Mouse (Mus musculus) midbrain, embryonic 14.5 days (tissue): Measurements from ENCODE around the gene Arhgap27. TPM values are rescaled to one million over a fixed set of nuclear protein-coding genes. Genes with fewer than 3 reads are reported as not detected.
"Not testable (repeated sequence)": the region's sequence is repeated elsewhere in the genome, so short reads cannot be mapped to it uniquely, and the experiment has no call there.

ENCODE experiments used
- ATAC-seq: fragments of 200-750 bp; cut with Nextera tagmentation; 2 replicates; pipeline ENCODE4 v1.8.0; 2017; ENCODE audit warnings: moderate number of reproducible peaks, moderate library complexity; ENCODE audit not compliant: low FRiP score, low TSS enrichment
- DNase-seq: peaks from one replicate; pipeline ENCODE4 v3.0.0-alpha.2; 2015
- H3K27ac ChIP-seq: fragments of 300-500 bp; sonication (generic); replicated peaks from 2 replicates; pipeline ENCODE4 v1.5.1; 2014; ENCODE audit warnings: mild to moderate bottlenecking, low read depth, low read length, moderate library complexity
- H3K27me3 ChIP-seq: fragments of 300-500 bp; sonication (generic); 2 replicates; pipeline ENCODE4 v1.6.1; 2014; ENCODE audit warnings: low read length, control low read depth, mixed read lengths; ENCODE audit not compliant: control insufficient read depth, insufficient read depth
- H3K36me3 ChIP-seq: fragments of 300-500 bp; sonication (generic); 2 replicates; pipeline ENCODE4 v1.6.1; 2014; ENCODE audit warnings: low read length, control low read depth; ENCODE audit not compliant: control insufficient read depth, insufficient read depth
- H3K4me1 ChIP-seq: fragments of 300-500 bp; sonication (generic); 2 replicates; pipeline ENCODE4 v1.6.1; 2014; ENCODE audit warnings: mild to moderate bottlenecking, antibody characterized with exemption, low read length, control low read depth; ENCODE audit not compliant: control insufficient read depth, insufficient read depth
- H3K4me2 ChIP-seq: fragments of 300-500 bp; sonication (generic); 2 replicates; pipeline ENCODE4 v1.6.1; 2014; ENCODE audit warnings: mild to moderate bottlenecking, low read length, moderate library complexity
- H3K4me3 ChIP-seq: fragments of 300-500 bp; sonication (generic); replicated peaks from 2 replicates; pipeline ENCODE4 v1.5.1; 2014; ENCODE audit warnings: low read depth, low read length
- H3K9ac ChIP-seq: fragments of 300-500 bp; sonication (generic); replicated peaks from 2 replicates; pipeline ENCODE4 v1.6.1; 2014; ENCODE audit warnings: mild to moderate bottlenecking, low read length, moderate library complexity
- H3K9me3 ChIP-seq: fragments of 300-500 bp; sonication (generic); 2 replicates; pipeline ENCODE4 v1.6.1; 2016; ENCODE audit warnings: low read length, control low read depth, mixed read lengths; ENCODE audit not compliant: control insufficient read depth
- WGBS: fragments of 180-500 bp; shearing (Covaris S2); extraction: QIAGEN DNeasy Blood & Tissue Kit; methylation state at CpG from one replicate; pipeline ENCODE4 v1.1.7; 2014; 5-methylcytosine and 5-hydroxymethylcytosine counted together
- polyA plus RNA-seq: library from polyadenylated mRNA; unstranded; fragments of >200 nt; fragmentation: Nextera tagmentation; extraction: Ambion mirVana; gene quantifications from 2 replicates; pipeline ENCODE4 v1.2.1, GENCODE M21; 2014

Gene Arhgap27
- polyA plus RNA-seq: 2.1 and 4.0 TPM in 2 replicates

DNA sequence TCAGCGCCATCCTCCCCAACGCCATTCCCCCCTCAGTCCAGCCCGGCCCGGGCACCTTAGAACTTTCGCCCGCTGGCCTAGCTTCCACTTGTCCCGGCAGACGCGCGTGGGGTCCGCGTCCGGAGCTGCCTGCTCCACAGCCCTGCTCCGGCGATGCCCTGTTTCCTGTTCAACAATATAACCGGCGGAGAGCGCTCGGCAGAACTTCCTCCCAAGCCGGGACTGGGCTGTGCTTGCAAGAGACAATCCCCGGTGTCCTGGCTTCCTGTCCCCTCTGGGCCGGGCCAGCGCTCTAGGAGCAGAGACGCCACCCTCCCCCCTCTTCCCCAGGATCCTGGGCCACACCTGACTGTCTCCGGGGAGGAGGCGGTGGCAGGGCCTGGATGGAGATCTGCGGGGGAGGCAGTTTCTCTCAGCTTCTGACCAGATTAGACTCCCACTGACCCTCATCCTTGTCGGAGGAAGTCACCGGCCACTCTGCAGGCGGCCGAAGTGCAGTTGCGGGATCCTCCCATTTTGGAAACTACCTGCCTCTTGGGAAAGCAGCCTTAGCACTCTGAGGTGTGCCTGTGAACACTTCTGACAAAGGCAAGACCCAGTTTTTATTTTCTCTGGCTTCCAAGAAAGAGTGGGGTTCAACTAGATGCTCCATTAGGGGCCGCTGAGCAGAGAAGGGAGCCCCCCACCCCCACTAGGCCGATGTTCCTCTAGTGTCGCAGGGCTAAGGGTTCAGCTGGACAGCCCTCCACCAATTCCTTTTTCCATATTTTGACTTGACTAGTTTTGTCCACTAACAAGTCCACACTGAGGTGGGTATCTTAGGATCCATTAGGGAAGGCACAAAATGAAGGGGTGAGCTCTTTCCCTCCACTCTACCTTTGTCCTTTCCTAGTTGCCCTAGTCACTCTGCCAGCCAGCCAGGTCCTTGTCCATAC is at the start of gene Arhgap27:
Gene Arhgap27, minus strand, starts transcription at position 479 of the 935 bp plus-strand sequence.
- Histone ChIP-seq H3K9me3 (no peaks in the 10 kb centered on the region), H3K9ac (peak within 1 kb of the TSS; percentile 27; the same call in 1 of the 2 replicates), H3K4me3 (peak within 1 kb of the TSS; percentile 30), H3K36me3 (peaks cover 12% of the 10 kb centered on the region), H3K27ac (no peak within 1 kb of the TSS), H3K4me2 (peak within 1 kb of the TSS; percentile 55), H3K4me1 (peaks cover 12% of the 10 kb centered on the region), H3K27me3 (peaks cover 58% of the 10 kb centered on the region)
- ATAC-seq: no peak
- peak; percentile 59 for DNase-seq
- WGBS: 3% methylated on average over 35 of the region's 35 CpGs

DNA sequence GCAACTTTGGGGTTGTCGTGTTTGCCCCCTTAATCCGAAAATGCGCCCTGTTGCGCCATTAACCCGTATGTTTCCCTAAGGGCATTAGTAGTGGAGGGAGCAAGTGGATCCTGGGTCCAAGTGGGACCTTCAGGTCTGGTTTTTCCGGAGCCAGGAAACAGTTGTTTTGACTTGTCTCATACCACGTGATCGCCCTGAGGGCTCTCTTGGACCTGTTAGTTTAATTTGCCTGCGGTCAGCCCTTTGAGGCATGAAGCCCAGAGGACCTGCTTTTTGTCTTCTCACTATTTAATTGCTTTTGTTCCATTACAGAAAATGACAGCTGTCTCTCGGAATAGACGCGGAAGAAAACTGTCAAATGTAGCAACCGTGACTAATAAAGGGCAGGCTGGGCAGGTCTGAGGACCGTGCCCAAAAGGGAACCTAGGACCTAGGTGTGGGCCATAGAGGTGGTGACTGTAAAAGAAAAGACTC is 49.5 kb upstream of the Arhgap27 start:
- Histone ChIP-seq H3K4me1 (peaks cover 16% of the 10 kb centered on the region), H3K36me3 (no peaks in the 10 kb centered on the region), H3K27ac (peak overlapping the region; percentile 68), H3K9me3 (no peaks in the 10 kb centered on the region), H3K9ac (peak overlapping the region; percentile 36), H3K4me3 (peak overlapping the region; percentile 83), H3K4me2 (peak overlapping the region; percentile 88), H3K27me3 (no peaks in the 10 kb centered on the region)
- WGBS: 3% methylated on average over 14 of the region's 14 CpGs
- no peak for DNase-seq
- peak; percentile 28; the same call in 1 of the 2 replicates for ATAC-seq

DNA sequence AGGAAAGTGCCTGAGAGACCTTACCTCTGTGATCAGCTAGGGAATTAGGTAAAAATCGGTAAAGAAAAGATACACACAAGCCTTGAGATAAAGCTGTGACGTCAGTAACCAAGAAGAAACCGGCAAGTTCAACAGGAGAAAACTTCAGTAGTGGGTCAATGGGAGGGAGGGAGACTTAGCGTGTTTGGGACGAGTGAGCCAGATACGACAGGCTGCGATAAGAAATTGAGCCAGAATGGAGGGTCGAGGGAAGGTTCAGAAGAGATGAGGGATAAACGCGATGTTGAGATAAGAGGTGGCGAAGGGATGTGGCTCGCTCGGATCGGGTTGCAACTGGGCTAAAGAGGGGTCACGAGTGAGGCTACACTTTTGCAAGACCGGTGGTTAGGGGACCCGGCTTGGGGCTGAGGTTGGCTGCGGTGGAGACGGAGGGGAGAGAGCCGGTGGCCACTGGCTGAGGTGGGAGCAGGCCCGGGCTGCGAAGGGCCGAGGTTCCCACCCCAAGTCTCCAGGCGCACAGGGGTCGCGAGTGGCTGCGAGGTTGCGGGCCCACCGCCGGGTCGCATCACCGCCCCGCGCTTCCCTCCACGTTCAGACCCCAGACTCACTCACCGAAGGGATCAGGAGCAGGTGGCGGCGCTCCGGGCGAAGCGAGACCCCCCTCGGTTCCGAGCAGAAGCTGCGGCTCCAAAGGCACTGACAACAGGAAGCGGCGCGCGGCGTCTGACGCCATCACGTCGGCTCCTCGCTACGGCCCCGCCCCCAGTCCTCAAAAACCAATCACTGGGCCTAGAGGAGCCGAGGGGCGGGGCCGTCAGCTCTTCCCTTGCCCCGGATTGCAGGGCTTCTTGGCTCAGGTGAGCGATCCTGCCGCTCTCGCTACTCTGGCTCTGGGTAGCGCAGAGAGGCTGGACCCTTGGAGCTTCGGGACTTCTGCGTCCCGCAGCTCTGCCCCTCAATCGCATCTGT is 48.8 kb upstream of the Arhgap27 start, which contains the start of gene Plekhm1:
Gene Plekhm1, minus strand, starts transcription at position 707 of the 969 bp plus-strand sequence.
- H3K4me3 ChIP-seq: peak within 1 kb of the TSS; percentile 83
- WGBS: under 1% methylated on average over 67 of the region's 67 CpGs
- ATAC-seq: peak; percentile 98

DNA sequence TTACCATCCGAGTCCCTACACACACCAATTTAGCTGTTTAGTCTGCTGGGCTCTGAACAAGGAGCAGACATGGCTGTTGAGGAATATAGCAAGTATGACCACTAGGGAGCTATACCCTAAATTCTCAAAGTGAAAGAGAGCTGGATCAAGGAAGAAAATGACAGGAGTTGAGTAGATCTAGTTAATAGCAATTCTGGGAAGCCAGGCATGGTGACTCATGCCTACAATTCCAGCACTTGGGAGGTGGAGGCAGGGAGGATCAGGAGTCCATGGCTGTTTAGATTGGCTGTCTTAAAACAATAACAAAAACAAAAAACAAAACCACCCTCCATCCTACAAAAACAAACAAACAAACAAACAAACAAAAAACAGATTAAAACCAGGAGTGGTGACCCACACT is 47.8 kb upstream of the Arhgap27 start:
- ATAC-seq (no peak), DNase-seq (no peak)
- no peak overlapping the region for H3K27ac ChIP-seq
- H3K4me3 ChIP-seq: 0 out of 2 replicates have a peak overlapping the region, but pooled peaks have one; percentile 83
- peaks cover 16% of the 10 kb centered on the region for H3K4me1 ChIP-seq
- WGBS: 88% methylated on average over 1 of the region's 1 CpGs
- H3K36me3 ChIP-seq: no peaks in the 10 kb centered on the region
- H3K27me3 ChIP-seq: no peaks in the 10 kb centered on the region
- H3K9ac ChIP-seq: no peak overlapping the region
- peak overlapping the region; percentile 88 for H3K4me2 ChIP-seq
- H3K9me3 ChIP-seq: no peaks in the 10 kb centered on the region

More for the DNA sequence above, 48.8 kb upstream of the Arhgap27 start, which contains the start of gene Plekhm1:
- Histone ChIP-seq H3K36me3 (no peaks in the 10 kb centered on the region), H3K27me3 (no peaks in the 10 kb centered on the region), H3K4me1 (peaks cover 16% of the 10 kb centered on the region), H3K4me2 (peak within 1 kb of the TSS; percentile 88), H3K9me3 (no peaks in the 10 kb centered on the region), H3K9ac (peak within 1 kb of the TSS; percentile 81), H3K27ac (peak within 1 kb of the TSS; percentile 81)
- peak; percentile 99 for DNase-seq

DNA sequence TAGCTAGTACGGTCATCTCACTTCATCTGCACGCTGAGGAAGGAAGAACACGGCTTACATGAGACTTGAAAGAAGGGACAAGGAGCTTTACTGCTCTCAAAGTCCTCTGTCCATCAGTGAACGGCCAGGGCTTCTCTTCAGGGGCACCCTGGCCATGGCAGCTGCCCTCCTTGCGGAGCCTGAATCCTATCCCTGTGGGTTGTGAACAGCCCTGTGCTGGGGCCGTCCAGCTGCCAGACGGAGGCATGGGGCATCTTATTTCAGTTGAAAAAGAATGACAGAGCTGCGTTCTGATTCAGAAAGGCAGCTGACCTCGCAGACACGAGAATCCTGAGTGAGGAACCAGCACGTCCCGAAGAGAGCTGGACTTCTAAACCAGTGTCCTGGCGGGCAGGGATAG is 45.4 kb upstream of the Arhgap27 start:
- no peak overlapping the region for H3K9ac ChIP-seq
- DNase-seq (no peak), ATAC-seq (no peak)
- H3K4me3 ChIP-seq: no peak overlapping the region
- no peak overlapping the region for H3K4me2 ChIP-seq
- H3K27ac ChIP-seq: no peak overlapping the region
- 93% methylated on average over 13 of the region's 13 CpGs for WGBS
- peaks cover 16% of the 10 kb centered on the region for H3K4me1 ChIP-seq
- H3K27me3 ChIP-seq: no peaks in the 10 kb centered on the region
- H3K9me3 ChIP-seq: no peaks in the 10 kb centered on the region
- H3K36me3 ChIP-seq: no peaks in the 10 kb centered on the region

DNA sequence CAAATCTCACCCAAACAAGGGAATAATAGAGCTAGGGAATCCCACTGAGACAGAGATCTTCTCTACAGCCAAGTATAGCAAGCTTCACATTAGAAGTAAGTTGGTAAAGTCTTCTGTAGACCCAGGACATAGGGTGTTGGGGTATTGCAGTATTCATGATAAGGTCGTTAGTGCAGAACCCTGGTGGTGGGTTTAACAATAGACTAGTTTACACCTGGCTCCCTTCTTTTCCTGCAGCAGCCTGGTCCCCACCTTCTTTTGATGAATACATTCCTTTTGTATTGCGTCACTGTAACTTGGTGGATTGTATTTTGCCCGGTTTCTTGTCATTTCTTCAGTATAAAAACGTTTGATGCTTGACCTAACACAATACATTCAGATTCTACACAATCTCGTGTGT is 43.6 kb upstream of the Arhgap27 start:
- not testable (repeated sequence) for H3K27me3 ChIP-seq, ATAC-seq

DNA sequence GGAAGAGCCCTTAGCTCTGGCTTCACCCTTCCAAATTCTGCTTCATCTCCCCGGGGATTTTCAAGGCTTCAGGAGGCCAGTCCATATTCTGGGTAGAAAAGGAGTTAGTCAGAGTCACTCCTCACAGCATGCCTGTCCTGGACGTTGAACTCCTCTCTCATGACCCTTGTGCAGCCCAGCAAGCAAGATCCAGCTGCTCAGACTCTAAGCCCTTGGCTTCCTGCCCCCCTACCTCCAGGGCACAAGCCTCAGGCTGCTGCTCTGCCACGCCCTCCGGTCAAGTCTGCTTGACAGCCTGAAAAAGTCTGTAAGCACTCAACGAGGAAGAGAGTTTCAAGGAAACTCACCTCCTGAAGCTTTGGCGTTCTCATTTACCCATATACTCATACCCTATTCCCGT is 43.1 kb upstream of the Arhgap27 start:
- Histone ChIP-seq H3K4me3 (no peak overlapping the region), H3K9me3 (no peaks in the 10 kb centered on the region), H3K4me1 (peaks cover 9% of the 10 kb centered on the region), H3K36me3 (peaks cover 1% of the 10 kb centered on the region; the same call in 1 of the 2 replicates), H3K4me2 (no peak overlapping the region), H3K27me3 (no peaks in the 10 kb centered on the region), H3K27ac (no peak overlapping the region), H3K9ac (no peak overlapping the region)
- ATAC-seq (no peak), DNase-seq (no peak)
- 80% methylated on average over 7 of the region's 7 CpGs for WGBS

More for the DNA sequence above, 43.6 kb upstream of the Arhgap27 start:
- H3K27ac ChIP-seq, H3K4me1 ChIP-seq, H3K9me3 ChIP-seq, H3K4me3 ChIP-seq, H3K4me2 ChIP-seq, DNase-seq, H3K9ac ChIP-seq, H3K36me3 ChIP-seq: not testable (repeated sequence)
- WGBS: 59% methylated on average over 5 of the region's 5 CpGs

DNA sequence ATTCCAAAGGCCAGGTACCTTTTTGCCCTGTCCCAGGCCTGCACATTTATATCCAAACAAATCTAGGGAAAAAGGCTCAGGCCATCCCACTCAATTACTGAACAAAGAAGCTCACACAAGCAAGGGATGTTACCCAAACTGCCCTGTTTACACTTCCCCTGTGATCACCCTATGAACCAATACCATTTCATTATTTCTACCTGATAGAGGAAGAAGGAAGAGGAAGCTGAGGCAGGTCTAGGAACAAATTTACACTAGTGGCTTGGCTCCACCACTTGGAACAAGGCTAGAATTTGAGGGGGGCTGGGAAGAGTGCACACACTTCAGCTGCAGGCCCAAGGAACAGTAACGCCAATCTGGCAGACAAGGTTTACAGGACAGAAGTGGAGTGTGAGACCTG is 42.3 kb upstream of the Arhgap27 start:
- Histone ChIP-seq H3K36me3 (peaks cover 4% of the 10 kb centered on the region; the same call in 1 of the 2 replicates), H3K9me3 (no peaks in the 10 kb centered on the region), H3K4me2 (no peak overlapping the region), H3K4me3 (no peak overlapping the region), H3K9ac (no peak overlapping the region), H3K27ac (no peak overlapping the region), H3K4me1 (peaks cover 1% of the 10 kb centered on the region; the same call in 1 of the 2 replicates), H3K27me3 (no peaks in the 10 kb centered on the region)
- ATAC-seq (no peak), DNase-seq (no peak)
- whole genome bisulfite sequencing: 89% methylated on average over 1 of the region's 1 CpGs
